Mouse (Mus musculus) ES-E14 (cell line): ENCODE results near the gene Rpl36-ps4. TPM values are rescaled to one million over a fixed set of nuclear protein-coding genes. Genes with fewer than 3 reads are reported as not detected.

Source experiments
- DNase-seq: peaks from one replicate; pipeline ENCODE4 v3.0.0-alpha.2; 2013; ENCODE audit warnings: low read depth, low spot score
- H3K27ac ChIP-seq: 2 replicates; pipeline ENCODE4 v1.5.1; 2012; ENCODE audit warnings: low read depth, mild to moderate bottlenecking, low read length, moderate library complexity, mixed read lengths; ENCODE audit not compliant: poor library complexity, insufficient read depth, severe bottlenecking
- H3K36me3 ChIP-seq: 2 replicates; pipeline ENCODE4 v1.6.1; 2012; ENCODE audit warnings: mild to moderate bottlenecking, low read length, moderate library complexity, mixed read lengths; ENCODE audit not compliant: control insufficient read depth, poor library complexity, insufficient read depth, severe bottlenecking
- H3K4me1 ChIP-seq, 2 experiments: fragments of 150-350 bp in 1 of 2; sonication (generic) in 1 of 2; 2 replicates each; pipeline ENCODE4 v1.6.1; 2012; ENCODE audit warnings: low read length in 2 of 2, mild to moderate bottlenecking in 1 of 2, mixed read lengths in 1 of 2; ENCODE audit not compliant: control insufficient read depth in 2 of 2, insufficient read depth in 2 of 2, poor library complexity in 1 of 2
- H3K4me3 ChIP-seq, 2 experiments: fragments of 150-350 bp in 1 of 2; sonication (generic) in 1 of 2; 2 replicates each; pipeline ENCODE4 v1.5.1; 2012; ENCODE audit warnings: low read length in 2 of 2, low read depth in 1 of 2, mild to moderate bottlenecking in 1 of 2, mixed read lengths in 1 of 2; ENCODE audit not compliant: insufficient read depth in 1 of 2, poor library complexity in 1 of 2, severe bottlenecking in 1 of 2
- H3K9ac ChIP-seq: 2 replicates; pipeline ENCODE4 v1.6.1; 2012; ENCODE audit warnings: low read depth, mild to moderate bottlenecking, low read length, mixed read lengths; ENCODE audit not compliant: poor library complexity, insufficient read depth, severe bottlenecking
- H3K9me3 ChIP-seq: fragments of 150-350 bp; sonication (generic); 2 replicates; pipeline ENCODE4 v1.6.1; 2012; ENCODE audit warnings: low read depth, mild to moderate bottlenecking, low read length; ENCODE audit not compliant: control insufficient read depth, insufficient read depth
- CHD2 ChIP-seq: IDR thresholded peaks from 2 replicates; pipeline ENCODE4 v1.6.1; 2014; ENCODE audit warnings: mild to moderate bottlenecking, low read depth, low read length, inconsistent platforms
- HCFC1 ChIP-seq: IDR thresholded peaks from 2 replicates; pipeline ENCODE4 v1.6.1; 2012; ENCODE audit warnings: low read length, inconsistent platforms, borderline replicate concordance; ENCODE audit not compliant: insufficient read depth
- MAFK ChIP-seq: IDR thresholded peaks from 2 replicates; pipeline ENCODE4 v1.6.1; 2014; ENCODE audit warnings: mild to moderate bottlenecking, low read depth, low read length, inconsistent platforms; ENCODE audit not compliant: insufficient read depth
- ZC3H11A ChIP-seq: IDR thresholded peaks from 2 replicates; pipeline ENCODE4 v1.6.1; 2012; ENCODE audit warnings: low read depth, mild to moderate bottlenecking, inconsistent platforms, low read length, borderline replicate concordance
- ZNF384 ChIP-seq: IDR thresholded peaks from 2 replicates; pipeline ENCODE4 v1.6.1; 2012; ENCODE audit warnings: low read depth, low read length, inconsistent platforms
- in situ Hi-C, 2 experiments: fragments of 600-800 bp; cut with MboI; formaldehyde crosslinking; loops; one replicate each; pipeline ENCODE4 v1.15.1; 2025; ENCODE audit warnings: low sequenced_read_pairs in 2 of 2, inconsistent platforms in 1 of 2; ENCODE audit not compliant: unreplicated experiment in 2 of 2
- total RNA-seq: library from RNA; depleted of rRNA; stranded (reverse); fragments of 300-350 nt; gene quantifications from 2 replicates; pipeline ENCODE4 v1.2.3, GENCODE M21; 2012; rRNA removed

Gene Rpl36-ps4
- total RNA-seq = not detected in 2 replicates

GRCm38 (mm10) chr17:87920677-87921076 lies at the start of gene Rpl36-ps4:
Gene Rpl36-ps4, plus strand, starts transcription at chr17:87920977.
- in situ Hi-C loops = no loop called here
- DNase-seq = no peak
- peaks cover 2% of the 10 kb centered on the region in 2 experiments; a peak in 1 of 4 replicates for H3K4me1 ChIP-seq
- H3K9me3 ChIP-seq = no peaks in the 10 kb centered on the region
- TF ChIP-seq CHD2 (no peak), ZNF384 (no peak), MAFK (no peak)
- H3K9ac ChIP-seq = no peak within 1 kb of the TSS
- no peaks in the 10 kb centered on the region for H3K36me3 ChIP-seq
- peak within 1 kb of the TSS in 1 of 2 experiments; percentile 19; a peak in 1 of 4 replicates for H3K4me3 ChIP-seq
- H3K27ac ChIP-seq = no peak within 1 kb of the TSS

DNA sequence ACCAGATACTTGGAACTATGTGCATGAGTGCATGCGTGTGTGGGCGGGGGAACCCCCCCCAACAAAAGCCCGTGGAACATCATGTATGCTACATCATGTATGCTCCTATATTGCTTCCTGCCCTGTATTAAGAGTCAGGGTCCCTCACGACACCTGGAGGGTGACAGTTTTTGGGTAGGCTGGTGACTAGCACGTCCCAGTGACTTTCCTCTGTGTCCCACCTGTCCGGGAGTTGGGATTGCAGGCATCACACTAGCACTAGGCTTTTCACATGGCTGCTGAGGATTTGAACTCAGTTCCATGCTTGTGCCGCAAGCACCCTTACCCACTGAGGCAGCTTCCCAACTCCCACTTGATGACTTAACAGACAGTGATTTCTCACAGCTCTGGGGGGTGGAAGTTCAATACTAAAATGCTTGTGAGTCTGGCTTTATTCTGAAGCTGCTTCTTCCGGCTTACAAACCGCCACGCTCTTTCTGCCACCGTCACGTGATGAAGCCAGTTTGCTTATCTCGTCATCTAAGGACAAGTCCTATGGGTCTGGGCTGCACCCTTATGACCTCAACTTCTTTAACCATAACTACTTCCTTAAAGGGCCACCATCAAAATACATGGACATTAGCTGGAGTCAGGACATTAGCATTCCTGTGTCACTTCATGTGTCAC lies 49.2 kb upstream of the Rpl36-ps4 start:
- in situ Hi-C loops = no loop called here
- TF ChIP-seq ZC3H11A = no peak
- TF ChIP-seq MAFK = no peak
- TF ChIP-seq HCFC1 = no peak
- TF ChIP-seq CHD2 = no peak
- no peak for TF ChIP-seq ZNF384

DNA sequence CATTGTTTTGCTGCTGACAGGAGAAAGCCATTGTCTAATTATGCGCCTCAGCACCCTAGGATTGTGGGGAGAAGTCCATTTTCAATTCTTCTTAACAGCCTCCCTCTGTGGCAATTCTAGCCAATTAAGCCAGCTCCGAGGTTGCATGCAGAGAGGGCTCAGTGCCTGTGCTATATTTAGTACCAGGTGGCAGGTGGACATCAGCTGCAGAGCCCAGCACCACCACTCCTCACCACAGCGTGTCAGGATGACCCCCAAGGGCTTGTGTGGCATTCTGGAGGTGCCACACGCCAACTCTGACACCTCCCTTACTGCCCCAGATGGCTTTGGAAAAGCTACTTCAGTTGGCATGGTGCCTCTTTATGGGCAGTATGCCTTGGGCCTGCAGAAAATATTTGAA lies 48.5 kb upstream of the Rpl36-ps4 start:
- Histone ChIP-seq H3K36me3 (no peaks in the 10 kb centered on the region), H3K9me3 (no peaks in the 10 kb centered on the region), H3K4me1 (peaks cover 0 to 7% of the 10 kb centered on the region in 2 experiments; a peak in 1 of 4 replicates), H3K27ac (no peak overlapping the region), H3K4me3 (no peak overlapping the region), H3K9ac (no peak overlapping the region)
- no peak for TF ChIP-seq ZC3H11A
- no peak for TF ChIP-seq MAFK
- no peak for TF ChIP-seq ZNF384
- TF ChIP-seq HCFC1 = no peak
- no peak for TF ChIP-seq CHD2
- in situ Hi-C loops = no loop called here
- no peak for DNase-seq

More for the DNA sequence above, 49.2 kb upstream of the Rpl36-ps4 start:
- H3K9ac ChIP-seq = no peak overlapping the region
- no peak overlapping the region for H3K27ac ChIP-seq
- no peaks in the 10 kb centered on the region for H3K9me3 ChIP-seq
- H3K36me3 ChIP-seq = no peaks in the 10 kb centered on the region
- no peak overlapping the region for H3K4me3 ChIP-seq
- peaks cover 0 to 5% of the 10 kb centered on the region in 2 experiments; a peak in 1 of 4 replicates for H3K4me1 ChIP-seq
- DNase-seq = no peak

DNA sequence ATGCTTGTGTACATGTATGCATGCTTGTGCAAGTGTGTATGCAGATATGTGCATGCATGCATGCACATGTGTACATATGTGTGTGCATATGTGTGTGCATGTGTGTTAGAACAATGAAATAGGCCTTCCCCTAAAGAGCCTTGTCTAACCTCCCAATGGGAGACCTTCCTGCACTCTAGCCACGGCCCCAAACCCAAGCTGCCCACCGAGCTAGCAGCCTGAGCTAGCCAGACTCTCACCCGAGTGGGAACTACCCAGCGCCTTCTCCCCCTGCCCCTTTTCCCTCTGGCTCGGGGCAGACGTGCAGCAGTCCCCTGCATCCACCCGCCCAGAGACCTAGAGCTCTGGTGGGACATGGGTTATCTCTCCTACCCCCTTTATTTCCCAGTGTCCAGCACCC lies 47.3 kb upstream of the Rpl36-ps4 start:
- Histone ChIP-seq H3K27ac (no peak overlapping the region), H3K4me1 (peaks cover 0 to 7% of the 10 kb centered on the region in 2 experiments; a peak in 1 of 4 replicates), H3K9ac (no peak overlapping the region), H3K4me3 (no peak overlapping the region), H3K9me3 (no peaks in the 10 kb centered on the region), H3K36me3 (no peaks in the 10 kb centered on the region)
- DNase-seq = no peak
- no peak for TF ChIP-seq HCFC1
- TF ChIP-seq MAFK = no peak
- TF ChIP-seq CHD2 = no peak
- no peak for TF ChIP-seq ZNF384
- TF ChIP-seq ZC3H11A = no peak
- in situ Hi-C loops = no loop called here

DNA sequence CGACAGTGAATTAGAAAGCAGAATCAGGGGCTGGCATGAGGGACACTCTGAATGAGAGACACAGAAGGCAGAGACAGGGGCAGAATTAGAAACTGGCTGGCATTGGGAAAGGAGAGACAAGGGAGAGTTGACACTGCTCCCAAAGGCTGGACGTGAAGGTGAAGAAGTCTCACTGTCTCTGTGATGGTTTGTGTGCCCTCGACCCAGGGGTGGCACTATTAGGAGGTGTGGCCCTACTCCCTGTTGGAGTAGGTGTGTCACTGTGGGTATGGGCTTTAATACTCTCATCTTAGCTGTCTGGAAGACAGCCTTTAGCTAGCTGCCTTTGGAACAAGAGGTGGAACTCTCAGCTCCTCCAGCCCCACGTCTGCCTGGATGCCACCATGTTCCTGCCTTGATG lies 46.8 kb upstream of the Rpl36-ps4 start:
- DNase-seq = no peak
- in situ Hi-C loops = no loop called here
- no peak for TF ChIP-seq CHD2
- TF ChIP-seq ZC3H11A = no peak
- TF ChIP-seq HCFC1 = no peak
- TF ChIP-seq ZNF384 = no peak
- no peak for TF ChIP-seq MAFK
- Histone ChIP-seq H3K9ac (no peak overlapping the region), H3K4me1 (peaks cover 0 to 7% of the 10 kb centered on the region in 2 experiments; a peak in 1 of 4 replicates), H3K27ac (no peak overlapping the region), H3K36me3 (no peaks in the 10 kb centered on the region), H3K9me3 (no peaks in the 10 kb centered on the region), H3K4me3 (no peak overlapping the region)
